Mouse (Mus musculus) olfactory bulb, adult 2 months (tissue): Measurements from ENCODE around the gene Hmg20b.

ENCODE experiments used
- CTCF ChIP-seq: fragments of 200-500 bp; IDR thresholded peaks from 2 replicates; pipeline ENCODE4 v1.5.1; 2012; ENCODE audit warnings: low read depth, mild to moderate bottlenecking, low read length, moderate library complexity; ENCODE audit not compliant: insufficient read depth
- POLR2A ChIP-seq: fragments of 200-500 bp; IDR thresholded peaks from 2 replicates; pipeline ENCODE4 v1.6.1; 2012; ENCODE audit warnings: mild to moderate bottlenecking, low read depth, low read length, moderate library complexity; ENCODE audit not compliant: insufficient read depth

- TF ChIP-seq CTCF (no peak), POLR2A (no peak)
Measured at GRCm38 (mm10) chr10:81346453-81347067, 3.7 kb downstream of the Hmg20b start.
